Mouse (Mus musculus) adrenal gland, postnatal 36 days (tissue): Measurements from ENCODE around the gene Opcml. TPM values are rescaled to one million over a fixed set of nuclear protein-coding genes. Genes with fewer than 3 reads are reported as not detected.

Experiments used
- DNase-seq, 2 experiments: peaks; one replicate each; pipeline ENCODE4 v3.0.0; 2021; ENCODE audit warnings: mixed read lengths in 1 of 2
- total RNA-seq, 2 experiments: library from RNA; stranded (reverse); gene quantifications; 2 replicates each; pipeline ENCODE4 v1.2.3; 2021

The Opcml gene
- total RNA-seq, 2 experiments from 2014 or later, result 1.3 to 2.3 TPM

GRCm38 (mm10) chr9:28621939-28622338 is 831.4 kb downstream of the Opcml start:
- no peak for DNase-seq

- no peak for DNase-seq
Measured at GRCm38 (mm10) chr9:28624870-28625269, 834.3 kb downstream of the Opcml start.

DNA sequence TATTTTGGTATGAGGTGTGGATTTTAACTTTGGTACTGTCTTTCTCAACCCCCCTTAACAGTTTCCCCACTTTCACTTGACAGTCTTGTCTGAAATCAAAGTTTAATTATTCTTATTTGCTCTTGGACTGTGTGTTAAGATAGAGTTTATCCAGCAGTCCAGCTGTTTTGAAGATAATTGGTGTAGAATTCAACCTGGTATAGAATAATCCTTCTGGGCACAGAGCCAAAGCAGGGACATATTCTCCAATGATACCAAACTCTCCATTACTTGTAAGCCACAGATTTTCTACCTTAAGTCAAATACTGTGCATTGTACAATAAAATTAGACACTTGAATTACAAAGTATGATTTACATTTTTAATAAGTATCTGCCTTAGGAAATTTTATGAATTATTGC is 852.2 kb downstream of the Opcml start:
- no peak for DNase-seq

DNA sequence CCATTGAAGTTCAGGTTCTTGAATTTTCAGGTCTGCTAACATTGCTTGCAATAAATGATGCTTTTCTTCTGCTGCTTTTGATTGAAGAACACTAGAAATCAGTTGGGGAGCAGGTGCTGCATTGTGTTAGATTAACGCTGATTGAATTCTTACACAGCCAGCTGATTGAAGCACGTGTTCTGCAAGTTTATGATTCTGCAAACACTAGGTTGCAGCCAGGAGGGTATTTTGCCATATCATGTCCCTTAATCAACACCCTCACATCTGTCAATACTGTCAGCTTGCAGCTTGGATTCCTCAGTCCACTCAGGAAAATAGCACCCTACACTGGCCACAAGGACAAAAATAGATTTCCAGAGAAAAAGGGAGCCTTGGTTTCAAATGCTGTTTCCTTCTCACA is 853.5 kb downstream of the Opcml start:
- no peak for DNase-seq

DNA sequence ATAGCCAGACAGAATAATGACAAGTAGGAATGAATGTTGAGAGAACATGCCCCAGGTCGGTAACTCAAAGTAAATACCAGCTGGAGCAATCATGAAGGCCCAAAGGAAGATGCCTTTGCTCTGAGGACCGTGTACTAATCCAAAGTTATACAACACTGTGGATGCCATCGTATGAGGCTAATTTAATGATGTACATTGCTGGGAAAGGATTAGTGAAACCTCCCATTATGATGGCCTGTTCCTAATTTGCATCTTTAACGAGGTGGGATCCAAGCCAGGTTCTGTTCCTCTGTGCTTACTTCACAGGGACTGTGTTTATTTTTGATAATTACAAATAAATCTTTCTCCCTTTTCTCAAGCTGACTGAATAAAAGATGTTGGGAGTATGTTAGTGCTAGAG is 859.5 kb downstream of the Opcml start:
- no peak for DNase-seq

DNA sequence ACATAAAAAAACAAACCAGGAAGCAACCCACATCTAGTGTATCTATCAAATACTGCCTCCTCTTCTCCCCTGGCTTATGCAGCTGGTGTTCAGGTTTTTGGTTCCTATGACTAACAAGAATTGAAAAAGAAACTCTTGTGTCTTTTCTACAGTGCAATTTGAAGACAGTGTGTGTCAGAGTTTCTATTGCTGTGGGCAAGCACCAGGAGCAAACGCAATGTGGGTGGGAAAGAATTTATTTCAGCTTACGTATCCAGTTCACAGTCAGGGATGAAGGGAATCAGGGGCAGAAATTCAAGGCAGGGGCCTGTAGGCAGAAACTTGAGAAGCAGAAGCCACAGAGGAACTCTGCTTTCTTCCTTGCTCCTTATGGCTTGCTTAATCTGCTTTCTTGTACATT is 869.4 kb downstream of the Opcml start:
- no peak for DNase-seq

GRCm38 (mm10) chr9:28662882-28663281 is 872.3 kb downstream of the Opcml start:
- DNase-seq, result no peak

DNA sequence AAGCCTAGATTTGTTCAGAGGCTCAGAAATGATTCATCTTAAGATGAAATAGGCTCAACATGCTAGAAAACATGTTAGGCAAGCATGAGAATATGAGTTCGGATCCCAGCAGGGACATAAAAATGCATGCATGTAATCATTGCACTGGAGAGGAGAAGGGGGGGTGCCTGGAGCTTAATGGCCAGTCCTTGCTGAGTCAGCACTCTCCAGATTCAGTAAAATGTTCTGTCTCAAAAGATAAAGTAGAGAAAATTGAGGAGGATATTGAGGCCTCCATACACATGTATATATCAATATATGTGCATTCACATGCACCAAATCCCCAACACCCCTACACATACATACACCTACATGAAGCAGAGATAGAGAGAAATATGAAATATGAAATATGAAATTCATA is 889.7 kb downstream of the Opcml start:
- DNase-seq, result no peak

DNA sequence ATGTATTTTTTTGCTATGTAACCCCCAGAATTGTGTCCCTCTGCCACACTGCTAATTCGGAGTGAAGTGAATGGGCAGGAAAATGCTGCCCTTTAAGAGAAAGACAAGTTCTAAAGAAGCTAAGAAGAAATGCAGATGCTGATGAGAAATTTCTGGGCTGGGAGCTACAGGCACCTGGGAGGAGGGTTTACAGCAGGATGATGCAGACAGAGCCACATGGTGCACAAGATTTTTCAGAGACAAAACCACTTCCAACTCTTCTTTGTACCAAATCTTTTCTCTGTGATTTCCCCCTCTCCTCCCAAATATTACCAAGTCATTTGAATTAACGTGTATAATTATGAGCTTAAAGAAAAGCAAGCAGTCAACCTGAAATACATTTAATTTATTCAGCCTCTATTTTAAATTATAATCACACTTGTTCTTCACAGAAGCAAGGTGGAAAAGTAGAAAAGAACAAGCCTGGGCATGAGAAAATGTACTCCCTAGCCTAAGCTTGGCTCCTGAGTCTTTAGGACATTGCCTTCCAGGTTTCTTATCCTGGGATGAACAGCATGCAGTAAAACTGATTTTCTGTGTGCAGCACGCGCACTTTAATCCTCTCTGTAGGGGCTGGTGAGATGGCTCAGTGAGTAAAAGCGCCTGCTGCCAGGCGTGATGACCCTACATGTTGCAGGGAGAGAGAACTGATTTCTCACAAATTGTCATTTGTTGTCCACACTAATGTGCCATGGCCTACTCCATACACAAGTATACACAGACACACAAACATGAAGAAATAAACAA is 890.9 kb downstream of the Opcml start:
- no peak for DNase-seq

GRCm38 (mm10) chr9:28683951-28684470 is 893.4 kb downstream of the Opcml start:
- no peak for DNase-seq

- no peak for DNase-seq
Measured at GRCm38 (mm10) chr9:28686942-28687611, 896.5 kb downstream of the Opcml start.

GRCm38 (mm10) chr9:28690134-28690533 is 899.6 kb downstream of the Opcml start:
- no peak for DNase-seq

DNA sequence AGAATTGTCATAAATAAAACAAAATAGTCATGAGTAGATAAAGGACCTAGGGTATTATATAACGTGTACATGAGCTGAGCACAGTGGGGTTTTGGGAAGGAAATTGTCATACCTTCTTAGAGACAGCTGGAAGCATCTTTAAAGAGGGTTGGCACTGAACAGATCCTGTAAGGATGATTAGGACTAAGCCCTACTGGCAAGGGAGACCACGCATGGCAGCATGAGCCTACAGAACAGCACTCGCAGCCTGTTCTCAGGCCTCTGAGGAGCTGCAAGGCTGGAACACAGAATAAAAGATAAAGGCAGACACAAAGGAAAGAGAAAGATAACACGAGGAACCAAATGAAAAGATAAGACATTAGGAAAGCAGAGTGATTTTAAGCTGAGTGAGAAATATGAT is 915.2 kb downstream of the Opcml start:
- DNase-seq, result no peak

GRCm38 (mm10) chr9:28714544-28714943 is 924.0 kb downstream of the Opcml start:
- DNase-seq, result no peak

GRCm38 (mm10) chr9:28720186-28720585 is 929.6 kb downstream of the Opcml start:
- DNase-seq, result no peak

GRCm38 (mm10) chr9:28731811-28732602 is 941.4 kb downstream of the Opcml start:
- no peak for DNase-seq

GRCm38 (mm10) chr9:28737955-28738354 is 947.4 kb downstream of the Opcml start:
- DNase-seq, result no peak

GRCm38 (mm10) chr9:28738451-28738860 is 947.9 kb downstream of the Opcml start:
- DNase-seq, result no peak

DNA sequence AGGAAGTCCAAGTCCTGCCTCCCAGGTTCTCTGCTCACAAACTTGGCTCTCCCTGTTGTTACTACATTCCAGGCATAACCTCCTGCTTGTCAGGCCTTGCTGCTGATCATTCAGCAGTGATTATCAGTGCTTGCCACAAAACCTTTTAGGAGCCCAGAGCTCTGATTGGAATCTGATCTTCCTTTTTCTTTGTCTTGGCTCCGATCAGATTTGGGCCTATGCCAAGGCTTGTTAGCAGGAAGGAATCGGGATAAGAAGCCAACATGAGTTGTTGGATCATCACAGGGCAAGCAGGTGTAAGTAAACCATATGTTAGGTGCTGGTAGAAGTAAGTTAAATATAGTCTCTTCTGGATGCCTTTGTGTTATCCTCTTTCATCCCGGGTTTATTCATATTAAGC is 954.2 kb downstream of the Opcml start:
- DNase-seq, result no peak

DNA sequence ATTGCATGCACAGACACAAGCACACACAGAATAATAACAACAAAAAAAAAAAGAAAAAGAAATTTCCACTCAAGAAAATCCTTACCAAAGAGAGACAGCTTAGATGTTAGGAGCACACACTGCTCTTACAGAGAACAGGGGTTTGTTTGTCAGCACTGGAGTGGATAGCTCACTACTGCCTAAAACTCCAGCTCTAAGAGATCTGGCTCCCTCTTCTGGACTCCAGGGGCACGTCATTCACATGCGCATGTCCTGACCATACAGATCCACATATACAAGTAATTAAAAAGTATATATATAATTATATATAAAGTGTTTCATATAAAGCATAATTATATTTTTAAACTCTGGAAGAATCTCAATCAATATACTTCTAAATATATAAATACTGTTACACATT is 958.3 kb downstream of the Opcml start:
- DNase-seq, result peak; percentile 20 to 44

DNA sequence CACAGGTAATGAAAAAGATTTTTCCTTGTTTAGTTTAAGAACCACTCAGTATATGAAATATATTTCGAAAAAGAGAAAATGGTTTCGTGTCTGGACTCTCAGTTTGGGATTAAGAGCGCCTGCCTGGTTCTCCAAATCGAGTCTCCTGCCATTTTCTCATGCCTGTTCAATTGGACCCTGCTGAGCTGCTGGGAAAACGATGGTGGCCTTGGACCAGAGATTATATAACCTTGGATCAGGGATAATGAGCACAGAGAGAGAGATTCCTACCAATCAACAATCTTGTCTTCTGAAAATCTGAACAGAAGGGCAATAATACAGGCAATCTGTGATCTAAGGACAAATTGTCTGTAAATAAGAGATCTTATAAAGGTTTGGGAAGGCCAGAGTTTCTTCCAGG is 962.3 kb downstream of the Opcml start:
- no peak for DNase-seq

DNA sequence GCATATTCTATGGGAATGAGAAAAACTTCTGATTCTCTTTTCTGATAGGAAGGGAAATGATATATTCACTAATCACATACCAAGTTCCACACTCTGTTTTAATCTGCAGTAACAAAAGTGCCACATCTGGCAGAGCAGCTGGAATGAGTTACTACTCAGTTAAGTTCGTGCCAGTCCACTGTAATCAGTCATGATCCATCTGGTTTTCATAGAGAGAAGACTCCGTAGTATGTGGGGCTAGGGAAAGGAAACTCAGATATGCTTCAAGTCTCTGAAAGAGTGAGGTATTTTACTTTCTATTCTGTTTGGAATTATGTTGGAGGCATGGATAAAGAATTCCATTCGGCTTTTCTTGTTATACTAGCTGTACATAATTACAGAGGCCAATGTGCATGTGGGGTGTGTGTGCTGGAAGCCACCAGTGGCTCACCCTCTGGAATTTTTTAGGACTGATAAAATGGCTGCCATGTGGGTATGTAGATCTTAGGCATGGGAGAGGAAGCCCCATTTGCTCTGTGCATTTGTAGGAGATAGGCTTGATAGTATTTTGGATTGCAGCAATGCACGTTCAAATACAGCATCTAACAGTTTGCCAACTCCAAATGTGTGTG is 966.4 kb downstream of the Opcml start:
- no peak for DNase-seq
